Mouse (Mus musculus) liver, adult (tissue): ENCODE measurements around the gene Dync1i1.

ENCODE experiments used
- GATA4 ChIP-seq: IDR thresholded peaks from 2 replicates; pipeline ENCODE4 v1.6.1; 2014; ENCODE audit warnings: mild to moderate bottlenecking, low read length; ENCODE audit not compliant: insufficient replicate concordance

The Dync1i1 gene

DNA sequence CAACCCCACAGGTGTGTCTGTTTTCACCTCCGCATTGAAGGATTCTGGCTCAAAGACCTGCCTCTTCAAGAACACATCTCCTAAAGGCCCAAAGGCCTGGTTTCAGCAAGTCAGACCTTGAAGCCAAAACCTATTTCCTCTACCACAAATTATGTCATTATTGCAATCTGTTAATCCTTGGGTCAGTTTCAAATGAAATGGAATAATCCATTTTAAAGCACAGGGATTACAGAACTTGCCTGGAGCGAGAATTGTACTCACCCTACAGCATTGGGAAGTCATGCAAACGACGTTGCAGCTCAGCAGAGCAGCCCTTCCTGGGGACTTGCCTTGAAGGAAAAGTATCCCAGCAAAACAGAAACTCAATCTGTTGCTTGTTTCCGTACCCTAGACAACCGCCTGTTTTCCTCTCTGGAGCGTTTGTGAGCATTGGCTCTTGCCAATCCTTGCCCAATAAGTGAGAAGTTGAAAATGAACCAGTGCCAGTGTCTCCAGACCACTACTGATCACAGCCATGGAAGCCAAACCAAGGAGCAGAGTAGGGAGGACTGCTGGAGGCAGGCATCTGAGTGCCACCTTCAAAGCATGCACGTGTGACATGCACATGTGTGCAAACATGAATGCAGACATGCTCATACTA lies 241.5 kb downstream of the Dync1i1 start:
- TF ChIP-seq GATA4: no peak

DNA sequence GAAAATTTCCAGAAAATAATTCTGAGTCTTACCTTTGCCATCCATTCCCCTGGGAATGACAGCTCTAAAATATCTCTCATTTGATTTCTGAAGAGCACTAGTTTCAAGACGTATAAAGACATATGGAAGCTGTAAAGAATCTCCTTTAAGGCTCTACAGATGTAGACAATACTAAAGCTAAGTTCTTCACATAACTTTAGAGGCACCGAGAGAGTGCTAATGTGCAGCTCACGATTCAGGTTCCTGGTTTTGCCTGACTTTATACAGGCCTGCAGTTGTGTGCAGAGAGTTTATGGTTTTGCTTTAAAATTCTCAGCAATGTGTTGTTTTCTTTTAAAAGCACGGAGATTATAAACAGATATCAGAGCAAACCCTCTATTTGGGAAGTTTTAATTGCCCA lies 242.1 kb downstream of the Dync1i1 start:
- no peak for TF ChIP-seq GATA4

DNA sequence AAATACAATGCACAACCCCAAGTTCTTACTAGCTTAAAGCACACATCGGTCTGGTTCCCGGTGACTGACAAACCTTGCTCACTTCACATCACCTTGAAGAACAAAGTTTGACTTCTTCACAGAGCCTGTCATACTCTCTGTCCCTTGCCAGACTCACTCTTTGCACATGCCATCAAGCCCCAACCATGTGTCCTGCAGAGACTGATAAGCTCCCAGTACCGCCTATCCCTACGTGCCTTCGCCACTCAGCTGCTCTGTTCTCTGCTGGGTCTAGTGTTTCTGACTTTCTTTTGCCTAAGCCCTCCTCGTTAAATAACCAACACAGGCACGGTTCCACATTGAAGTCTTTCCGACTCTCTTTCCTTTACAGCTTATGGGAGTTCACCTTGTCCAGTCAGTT lies 244.2 kb downstream of the Dync1i1 start:
- no peak for TF ChIP-seq GATA4

DNA sequence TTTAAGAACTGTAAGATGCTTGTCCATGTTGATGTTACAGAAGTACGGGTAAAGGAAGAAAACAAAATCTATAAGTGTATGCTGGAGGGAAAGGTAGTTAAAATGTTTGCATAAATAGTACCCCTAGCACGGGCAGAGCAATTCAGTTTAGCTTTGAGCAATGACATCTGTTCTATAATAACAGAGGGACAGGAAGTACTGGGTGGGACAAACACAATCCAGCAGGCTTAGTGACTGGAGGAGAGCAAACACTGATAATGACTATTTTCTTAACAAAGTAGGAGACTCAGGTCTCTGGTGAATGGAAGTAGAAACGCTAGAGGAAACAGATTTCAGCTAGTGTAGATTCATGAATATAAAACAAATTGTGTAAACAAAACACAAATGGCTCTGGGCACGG lies 250.8 kb downstream of the Dync1i1 start:
- no peak for TF ChIP-seq GATA4

DNA sequence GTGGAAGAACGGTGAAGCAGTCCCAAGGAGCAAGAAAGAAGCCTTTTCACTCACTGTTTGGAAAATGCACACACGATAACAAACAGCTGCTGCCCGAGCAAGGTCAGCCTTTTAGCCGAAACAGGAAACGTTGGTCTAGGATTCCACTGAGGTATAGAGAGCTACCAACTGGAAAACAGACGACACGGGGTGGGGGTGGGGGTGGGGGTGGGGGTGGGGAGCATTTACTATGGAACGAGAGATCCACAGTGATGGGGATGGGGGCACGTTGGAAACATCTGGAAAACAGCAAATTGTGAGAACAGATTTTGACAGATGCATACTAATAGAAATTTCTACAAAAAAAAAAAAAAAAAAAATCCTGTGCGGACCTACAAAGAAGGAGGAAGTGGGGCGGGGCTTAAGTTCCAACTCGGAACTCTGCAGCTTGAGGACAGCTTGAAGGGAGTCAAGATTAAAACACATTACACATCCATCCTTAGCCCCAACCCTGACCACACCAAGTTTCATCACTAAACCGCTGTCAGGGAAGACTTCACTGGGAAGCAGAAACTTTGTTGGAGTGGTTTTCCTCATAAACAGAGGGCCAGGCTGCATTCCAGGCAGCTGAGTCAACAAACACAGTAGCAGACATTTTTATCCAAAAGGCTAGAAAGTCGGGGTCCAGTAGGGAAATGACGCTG lies 251.9 kb downstream of the Dync1i1 start:
- no peak for TF ChIP-seq GATA4

DNA sequence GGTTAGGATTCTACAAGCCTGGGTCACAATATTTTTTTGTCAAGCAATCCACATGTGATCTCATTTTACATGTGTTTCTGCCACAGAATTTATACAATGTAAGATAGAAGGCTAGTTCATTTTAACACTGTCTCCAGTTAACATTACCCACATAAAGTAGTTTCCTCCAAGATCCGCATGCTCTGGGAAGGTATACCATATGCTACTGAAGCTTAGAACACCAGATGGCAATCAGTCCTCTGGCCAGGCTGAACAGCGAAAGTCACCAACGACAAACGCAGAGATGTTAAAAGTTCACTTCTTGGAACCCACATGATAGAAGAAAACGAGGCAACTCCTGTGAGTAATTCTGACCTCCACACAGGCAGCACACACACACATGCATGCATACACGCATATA lies 265.8 kb downstream of the Dync1i1 start:
- TF ChIP-seq GATA4: no peak

DNA sequence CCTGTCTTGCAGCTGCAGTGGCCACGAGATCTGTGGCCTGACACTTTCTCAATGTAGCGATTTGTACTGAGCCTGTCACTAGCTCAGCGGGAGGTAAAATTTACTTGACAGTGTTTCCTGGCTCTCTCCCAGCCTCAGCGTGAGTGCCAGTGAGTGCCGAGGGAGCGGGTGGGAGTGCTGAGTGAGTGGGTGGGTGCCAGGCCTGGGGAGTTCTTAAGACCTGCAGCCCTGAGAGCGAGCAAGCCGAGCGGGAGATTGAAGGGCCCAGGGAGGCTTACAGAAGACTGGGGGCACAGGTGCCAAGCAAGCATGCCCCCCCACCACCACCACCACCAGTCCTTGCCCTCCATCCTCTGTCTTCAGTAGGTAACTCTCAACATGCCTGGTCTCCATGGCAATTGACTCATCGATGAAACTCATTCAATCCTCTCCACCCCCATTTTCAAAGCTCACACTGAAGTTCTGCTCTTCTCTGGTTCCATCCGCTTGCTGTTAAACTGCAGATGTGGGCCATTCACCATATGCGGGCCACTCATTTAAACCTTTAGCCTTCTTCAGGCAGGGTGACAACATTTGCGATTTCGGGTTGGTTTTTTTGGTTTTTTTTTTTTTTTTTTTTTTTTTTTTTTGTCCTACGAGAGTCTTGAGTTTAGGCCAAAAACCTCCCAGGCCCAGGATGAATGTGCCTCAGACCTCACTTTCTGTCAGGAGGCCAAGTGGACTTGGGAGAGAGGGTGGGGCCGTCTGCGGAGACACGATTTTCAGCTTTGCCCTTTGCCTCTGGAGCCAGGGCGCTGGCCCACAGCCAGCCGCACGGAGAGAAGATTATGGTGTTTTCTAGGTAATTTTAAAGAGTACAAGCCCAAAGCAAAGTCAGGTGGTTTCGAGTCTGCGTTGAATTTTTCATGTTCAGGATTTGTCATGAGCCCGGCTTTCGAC lies 266.6 kb downstream of the Dync1i1 start:
- no peak for TF ChIP-seq GATA4

DNA sequence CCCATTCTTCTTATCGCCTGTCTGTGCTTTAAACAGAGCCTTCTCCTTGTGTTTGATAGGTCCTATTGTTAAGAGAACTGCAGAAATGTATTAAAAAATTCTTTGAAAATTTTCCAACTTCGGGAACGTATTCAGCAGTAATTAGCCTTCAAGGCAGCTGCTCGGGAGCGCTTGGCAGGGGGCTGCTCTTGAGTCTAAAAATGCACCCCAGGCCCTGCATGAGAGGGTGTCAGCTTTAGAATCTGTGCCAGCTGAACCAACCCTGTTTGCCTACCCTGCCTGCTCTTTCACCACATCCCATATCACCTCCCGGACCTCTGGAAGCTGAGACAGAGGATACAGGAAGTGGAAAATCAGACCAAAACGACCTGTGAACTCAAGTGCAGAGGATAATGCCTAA lies 267.6 kb downstream of the Dync1i1 start:
- TF ChIP-seq GATA4: no peak

DNA sequence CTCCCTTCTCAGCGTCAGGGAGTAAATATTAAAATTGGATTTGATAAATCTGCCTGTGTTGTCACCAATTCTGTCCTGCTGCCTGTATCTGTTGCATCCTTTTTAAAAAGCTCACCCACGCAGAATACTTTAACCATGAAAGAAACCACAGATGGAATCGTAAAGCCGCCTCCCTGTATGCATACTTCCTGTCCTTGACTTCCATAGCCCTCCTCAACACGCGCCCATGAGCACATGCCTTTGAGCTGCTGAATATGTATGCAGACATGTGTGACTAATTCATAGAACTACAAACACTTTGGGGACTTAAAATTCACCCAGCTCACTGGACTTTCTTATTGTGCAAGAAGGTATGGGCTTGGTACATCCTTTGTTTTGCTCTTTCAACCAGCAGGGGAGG lies 272.1 kb downstream of the Dync1i1 start:
- no peak for TF ChIP-seq GATA4

DNA sequence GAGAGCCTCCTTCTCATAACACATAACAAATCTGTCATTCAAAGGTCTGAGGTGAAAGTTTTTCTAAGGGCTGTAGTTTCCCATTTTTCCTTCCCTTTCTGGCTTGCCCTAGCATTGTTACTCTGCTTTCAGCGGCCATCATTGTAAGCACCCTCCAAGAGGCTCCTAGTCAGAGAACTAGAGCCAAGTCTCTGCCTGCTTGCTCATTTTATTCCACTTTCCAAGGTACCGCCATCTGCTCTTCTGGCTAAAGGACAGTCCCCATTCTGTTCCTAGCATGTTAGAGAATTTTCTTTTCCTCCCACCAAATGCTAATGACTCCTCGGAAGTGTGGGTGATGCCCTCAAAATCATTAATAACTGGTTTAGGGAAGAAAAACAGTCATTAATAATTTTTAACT lies 276.6 kb downstream of the Dync1i1 start:
- TF ChIP-seq GATA4: no peak

DNA sequence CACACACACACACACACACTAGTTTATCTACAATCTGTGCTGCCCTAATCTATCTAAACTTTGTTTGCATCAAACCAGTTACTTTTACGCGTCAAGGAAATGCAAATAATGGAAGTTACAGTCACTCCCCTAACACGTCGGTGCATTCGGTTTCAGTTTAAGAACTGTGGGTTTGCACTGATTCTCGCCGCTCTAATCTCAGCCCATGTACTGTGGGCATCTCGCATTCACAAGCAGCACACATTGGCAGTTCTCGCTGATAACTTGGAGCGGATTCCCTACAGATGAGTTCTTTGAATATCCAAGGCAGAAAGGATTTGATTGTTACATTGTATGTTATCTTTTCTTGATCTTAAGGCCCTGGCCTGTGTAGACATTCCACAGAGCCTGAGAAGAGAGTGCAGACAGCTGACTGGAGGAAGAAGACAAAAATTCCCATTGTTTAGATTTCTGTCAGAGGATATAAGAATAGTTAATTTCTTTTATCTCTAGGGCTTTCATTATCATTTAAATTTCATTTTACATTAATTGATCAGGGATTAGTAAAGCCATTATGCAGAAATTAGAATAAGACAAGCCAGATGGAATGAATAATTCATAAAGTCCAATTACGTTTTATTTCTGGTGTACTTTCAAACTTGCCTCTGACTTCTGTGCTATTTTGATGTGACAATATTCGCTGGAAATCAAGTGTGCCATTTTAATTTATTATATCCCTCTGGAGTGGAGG lies 279.5 kb downstream of the Dync1i1 start:
- no peak for TF ChIP-seq GATA4

DNA sequence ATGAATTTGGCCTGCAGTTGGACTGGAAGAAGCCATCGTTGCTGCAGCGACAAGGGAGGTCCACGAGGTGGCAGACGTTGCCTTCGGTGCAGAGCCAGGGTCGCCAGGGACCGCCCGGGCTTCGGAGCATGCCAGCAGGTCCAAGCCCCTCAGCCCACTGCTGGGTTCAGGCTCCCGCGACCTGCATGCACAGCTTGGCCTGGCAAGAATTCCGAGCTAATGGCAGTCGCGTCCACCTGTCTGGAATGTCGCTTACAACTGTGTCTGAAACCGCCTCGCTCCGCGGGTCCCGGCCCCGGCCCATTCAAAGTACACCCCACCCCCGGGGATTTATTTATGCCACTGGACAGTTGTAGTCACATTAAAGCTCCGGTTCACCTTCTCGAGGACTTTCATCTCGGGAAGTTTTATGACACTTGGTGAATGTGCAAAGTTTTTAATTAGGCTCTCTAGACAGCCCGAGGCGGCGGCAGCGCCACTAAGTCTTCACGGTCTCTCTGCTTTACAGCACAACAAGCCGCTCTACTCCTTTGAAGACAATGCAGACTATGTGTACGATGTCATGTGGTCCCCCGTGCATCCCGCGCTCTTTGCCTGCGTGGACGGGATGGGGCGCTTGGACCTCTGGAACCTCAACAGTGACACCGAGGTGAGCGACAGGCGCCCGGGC lies 280.5 kb downstream of the Dync1i1 start:
- TF ChIP-seq GATA4: no peak

DNA sequence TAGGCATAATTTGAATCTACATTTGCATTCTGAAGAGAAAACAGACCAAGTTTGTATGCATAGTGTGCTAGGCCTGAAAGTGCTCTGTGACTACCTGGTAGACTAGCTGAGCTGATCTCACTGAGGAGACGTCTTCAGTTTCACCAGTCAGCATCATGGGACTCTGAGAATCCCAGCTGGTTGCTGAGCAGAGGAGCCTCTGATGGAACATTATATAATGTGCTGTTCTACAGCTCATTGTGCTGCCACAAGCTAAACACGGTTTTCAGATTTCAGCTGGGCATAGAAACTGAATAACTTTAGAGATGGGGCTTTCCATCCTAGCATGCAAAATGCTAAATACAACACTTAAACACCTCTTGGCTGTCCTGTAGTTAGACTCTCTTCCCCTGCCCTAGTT lies 285.9 kb downstream of the Dync1i1 start:
- TF ChIP-seq GATA4: no peak

DNA sequence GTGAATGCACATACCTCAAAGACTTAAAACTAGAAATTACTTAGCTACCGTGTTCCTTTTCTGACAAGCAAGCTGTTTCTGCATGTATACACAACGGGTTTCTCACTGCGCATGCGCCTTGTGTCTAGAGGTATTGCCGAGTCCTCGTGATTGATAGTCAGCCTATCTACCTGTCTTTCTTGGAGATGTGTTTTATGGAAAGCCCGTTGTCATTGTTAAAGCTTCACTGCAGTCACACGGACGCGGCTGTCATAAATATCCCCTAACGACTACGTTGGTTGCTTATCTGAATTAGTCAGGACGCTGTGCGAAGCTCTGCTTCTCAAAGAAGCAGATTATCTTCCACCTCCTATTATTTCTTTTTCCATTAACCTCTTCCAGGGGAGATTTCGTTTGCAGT lies 290.2 kb downstream of the Dync1i1 start:
- no peak for TF ChIP-seq GATA4

DNA sequence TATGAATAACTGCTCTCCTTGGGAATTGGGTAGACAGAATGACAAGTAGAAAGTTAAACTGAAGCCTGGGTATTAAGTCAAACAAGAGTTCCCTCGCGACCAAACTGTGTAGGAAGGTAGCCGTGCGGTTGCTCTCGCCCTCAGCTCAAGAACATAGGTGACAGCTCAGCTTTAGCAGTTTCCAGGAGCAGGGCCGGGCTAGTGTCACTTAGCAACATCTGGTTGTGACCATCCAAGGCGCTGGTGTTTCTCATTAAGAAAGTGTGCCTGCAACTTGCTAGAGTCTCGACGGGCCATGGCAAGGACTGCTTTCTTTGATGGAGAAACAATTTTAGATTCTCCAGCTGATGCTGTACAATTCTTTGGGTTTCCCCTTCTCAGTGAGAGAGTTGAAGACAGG lies 291.5 kb downstream of the Dync1i1 start:
- no peak for TF ChIP-seq GATA4

DNA sequence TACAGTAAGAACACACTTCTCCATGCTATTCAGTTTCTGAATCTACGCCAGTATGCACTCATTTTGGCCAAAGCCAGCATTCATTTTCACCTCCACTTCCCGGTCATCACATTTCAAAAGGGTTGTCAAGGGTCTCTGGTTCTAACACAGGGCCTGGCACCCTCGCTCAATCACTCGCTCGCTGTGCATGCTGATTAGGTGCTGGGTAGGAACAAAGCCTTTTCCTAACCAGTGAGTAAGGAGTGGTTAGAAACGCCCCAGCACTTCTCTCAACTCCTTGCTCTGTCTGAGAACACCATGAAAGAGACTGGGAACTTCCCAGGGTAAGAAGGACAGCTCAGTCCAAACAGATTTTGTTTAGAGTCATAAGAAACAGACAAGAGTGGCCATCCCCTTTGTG lies 298.5 kb downstream of the Dync1i1 start:
- no peak for TF ChIP-seq GATA4
